ENCODE assay signal across 8 mouse cellular contexts in genomic region chr2:122376041-122376561, GRCm38 (mm10). TPM values are rescaled to one million over a fixed set of nuclear protein-coding genes. Genes with fewer than 3 reads are reported as not detected.
A peak's percentile ranks its signal among the peaks of the same experiment; 100 is the strongest.
DNase-seq lines count a peak whose midpoint lies in the region; ATAC-seq and TF ChIP-seq lines count a peak whose summit lies in the region.

No protein-coding gene starts in this region.

- H3K27ac ChIP-seq in left cerebral cortex, adult 2 months: peak overlapping the region; percentile 94
- H3K27ac ChIP-seq in forebrain, postnatal 0 days (ENCODE audit: low read depth, low read length): peak overlapping the region; percentile 81
- peak overlapping the region; percentile 92 for H3K27ac ChIP-seq in hindbrain, postnatal 0 days
- peak overlapping the region; percentile 85 for H3K27ac ChIP-seq in liver, embryonic 13.5 days

- H3K9ac ChIP-seq in forebrain, postnatal 0 days: peak overlapping the region; percentile 66
- peak overlapping the region; percentile 75 for H3K9ac ChIP-seq in hindbrain, postnatal 0 days (replicated peaks; ENCODE audit: low read length)
- H3K9ac ChIP-seq in liver, embryonic 13.5 days: peak overlapping the region; percentile 81

- WGBS in forebrain, postnatal 0 days: under 1% methylated on average over 22 of the region's 22 CpGs
- WGBS in hindbrain, postnatal 0 days: 1% methylated on average over 22 of the region's 22 CpGs
- 0% methylated on average over 22 of the region's 22 CpGs for WGBS in liver, embryonic 13.5 days (ENCODE audit: insufficient replicate concordance)

- no peaks in the 10 kb centered on the region for H3K79me2 ChIP-seq in myocyte (ENCODE audit: control insufficient read depth, insufficient read depth)

- peak; percentile 49 to 58 for DNase-seq in left cerebral cortex, adult 2 months (ENCODE audit: extremely low spot score in 1 of 2, low spot score in 2 of 2)
- DNase-seq in left cerebral cortex, postnatal 4 days: no peak
- peak; percentile 68 for DNase-seq in cerebellum, adult 11-12 months
- DNase-seq in forebrain, postnatal 0 days: peak; percentile 58
- DNase-seq in hindbrain, postnatal 0 days (ENCODE audit: low spot score): peak; percentile 61
- DNase-seq in liver, embryonic 13.5 days: peak; percentile 43
- peak; percentile 38 to 46 for DNase-seq in thymus, postnatal 10 days (ENCODE audit: low spot score in 2 of 2)

- H3K36me3 ChIP-seq in forebrain, postnatal 0 days (ENCODE audit: insufficient read depth): no peaks in the 10 kb centered on the region
- no peaks in the 10 kb centered on the region for H3K36me3 ChIP-seq in hindbrain, postnatal 0 days (ENCODE audit: insufficient read depth, low read length)
- no peaks in the 10 kb centered on the region for H3K36me3 ChIP-seq in liver, embryonic 13.5 days
- no peaks in the 10 kb centered on the region for H3K36me3 ChIP-seq in myocyte (ENCODE audit: control insufficient read depth, insufficient read depth)

- H3K4me3 ChIP-seq in left cerebral cortex, adult 2 months: peak overlapping the region; percentile 69
- peak overlapping the region; percentile 76 for H3K4me3 ChIP-seq in forebrain, postnatal 0 days (ENCODE audit: low read depth, low read length)
- H3K4me3 ChIP-seq in hindbrain, postnatal 0 days (ENCODE audit: low read length): peak overlapping the region; percentile 74
- peak overlapping the region; percentile 78 for H3K4me3 ChIP-seq in liver, embryonic 13.5 days (replicated peaks)
- peak overlapping the region; percentile 60 for H3K4me3 ChIP-seq in myocyte

- no peak overlapping the region for H3ac ChIP-seq in myocyte (ENCODE audit: control insufficient read depth, insufficient read length)

- H3K27me3 ChIP-seq in forebrain, postnatal 0 days (ENCODE audit: insufficient read depth, low read length): no peaks in the 10 kb centered on the region
- no peaks in the 10 kb centered on the region for H3K27me3 ChIP-seq in hindbrain, postnatal 0 days (ENCODE audit: insufficient read depth, low read length)
- H3K27me3 ChIP-seq in liver, embryonic 13.5 days: no peaks in the 10 kb centered on the region
- no peaks in the 10 kb centered on the region for H3K27me3 ChIP-seq in myocyte (ENCODE audit: control insufficient read depth, insufficient read depth, insufficient read length)

- intact Hi-C loops in left cerebral cortex, adult 2 months (cut with DNase I): loop anchor here (2.0 to 5.0 kb wide), 4 partner anchors 144 to 363 kb away; partner anchors contain the start of genes Bloc1s6, Gatm, Slc30a4 and Sord
- intact Hi-C loops in left cerebral cortex, postnatal 4 days (cut with DNase I): no loop called here

- H3K4me2 ChIP-seq in forebrain, postnatal 0 days (ENCODE audit: low read depth): peak overlapping the region; percentile 85
- H3K4me2 ChIP-seq in hindbrain, postnatal 0 days (ENCODE audit: low read depth, low read length): peak overlapping the region; percentile 89
- peak overlapping the region; percentile 99 for H3K4me2 ChIP-seq in liver, embryonic 13.5 days
- peak overlapping the region; percentile 94 for H3K4me2 ChIP-seq in myocyte (ENCODE audit: low read depth)

- no peaks in the 10 kb centered on the region for H3K9me3 ChIP-seq in forebrain, postnatal 0 days (ENCODE audit: low read length)
- no peaks in the 10 kb centered on the region for H3K9me3 ChIP-seq in hindbrain, postnatal 0 days (ENCODE audit: low read length)
- H3K9me3 ChIP-seq in liver, embryonic 13.5 days (replicated peaks): no peaks in the 10 kb centered on the region

- ATAC-seq in forebrain, postnatal 0 days: no peak
- no peak for ATAC-seq in hindbrain, postnatal 0 days
- ATAC-seq in liver, embryonic 13.5 days (ENCODE audit: low read depth): no peak

- no peak for TF ChIP-seq CTCF in left cerebral cortex, adult 2 months (IDR thresholded peaks at IDR 0.05)
- no peak for TF ChIP-seq CTCF in forebrain, postnatal 0 days (IDR thresholded peaks at IDR 0.05; ENCODE audit: low read depth)
- no peak for TF ChIP-seq CTCF in hindbrain, postnatal 0 days (IDR thresholded peaks at IDR 0.05; ENCODE audit: low read depth)

- TF ChIP-seq POLR2A in myocyte (IDR thresholded peaks at IDR 0.05; ENCODE audit: insufficient read length, low read depth): no peak

- 0 out of 2 replicates have a peak, but pooled peaks cover 3% of the 10 kb centered on the region for H3K4me1 ChIP-seq in forebrain, postnatal 0 days (ENCODE audit: insufficient read depth)
- peaks cover 8% of the 10 kb centered on the region for H3K4me1 ChIP-seq in hindbrain, postnatal 0 days (ENCODE audit: insufficient read depth, low read length)
- peaks cover 34% of the 10 kb centered on the region for H3K4me1 ChIP-seq in liver, embryonic 13.5 days (replicated peaks)

TF ChIP-seq in myocyte, 11 proteins besides CTCF, POLR2A, EP300 and RAD21:
- TF ChIP-seq E2F4 (IDR thresholded peaks at IDR 0.05; ENCODE audit: insufficient read depth): peak; percentile 28
- TF ChIP-seq POLR2AphosphoS2 (IDR thresholded peaks at IDR 0.05; ENCODE audit: insufficient read length, low read depth): no peak

RNA-seq across cellular contexts. Expression of gene Shf, which starts 7.1 kb away (rescaled TPM):
- total RNA-seq in left cerebral cortex, adult 2 months (2021): 10 to 100 TPM; 70.3 to 78.4 TPM
- total RNA-seq in left cerebral cortex, postnatal 4 days (2021): 10 to 100 TPM; 54.9 to 56.9 TPM
- total RNA-seq in forebrain, postnatal 0 days (2014; rRNA removed): 69.3 and 70.7 TPM in 2 replicates
- 6.7 and 7.7 TPM in 2 replicates for polyA plus RNA-seq in forebrain, postnatal 0 days (2015; fragmentation: Nextera tagmentation; extraction: Ambion mirVana)
- total RNA-seq in hindbrain, postnatal 0 days (2014; rRNA removed): 131 and 134 TPM in 2 replicates
- polyA plus RNA-seq in hindbrain, postnatal 0 days (2015; fragmentation: Nextera tagmentation; extraction: Ambion mirVana): 12.2 and 13.0 TPM in 2 replicates
- polyA plus RNA-seq in liver, embryonic 13.5 days (2015; fragmentation: Nextera tagmentation; extraction: Ambion mirVana): 0.83 and 1.1 TPM in 2 replicates
- polyA plus RNA-seq in myocyte (2012; fragmentation: generic; extraction: Trizol): 48.5 TPM

RNA-seq across cellular contexts. Expression of gene Slc28a2, which starts 50.2 kb away (rescaled TPM):
- under 1 TPM in 1 of 2 experiments, not detected in 1; 0.12 TPM for total RNA-seq in left cerebral cortex, adult 2 months (2021)
- under 1 TPM in 1 of 2 experiments, not detected in 1; 0.20 TPM for total RNA-seq in left cerebral cortex, postnatal 4 days (2021)
- 0.05 and 0.15 TPM in 2 replicates for total RNA-seq in forebrain, postnatal 0 days (2014; rRNA removed)
- polyA plus RNA-seq in forebrain, postnatal 0 days (2015; fragmentation: Nextera tagmentation; extraction: Ambion mirVana): 0.08 and 0.15 TPM in 2 replicates
- total RNA-seq in hindbrain, postnatal 0 days (2014; rRNA removed): 0.16 TPM in 1 of 2 replicates, not detected in the other
- polyA plus RNA-seq in hindbrain, postnatal 0 days (2015; fragmentation: Nextera tagmentation; extraction: Ambion mirVana): 0.13 TPM in 1 of 2 replicates, not detected in the other
- 0.35 and 0.48 TPM in 2 replicates for polyA plus RNA-seq in liver, embryonic 13.5 days (2015; fragmentation: Nextera tagmentation; extraction: Ambion mirVana)
- polyA plus RNA-seq in myocyte (2012; fragmentation: generic; extraction: Trizol): not detected
